Mouse (Mus musculus) kidney, adult 18-20 months (tissue): ENCODE results near the gene Kncn.
A peak's percentile ranks its signal among the peaks of the same experiment; 100 is the strongest.

Source experiments
- DNase-seq: peaks from one replicate; pipeline ENCODE4 v3.0.0; 2021

Kncn gene

DNA sequence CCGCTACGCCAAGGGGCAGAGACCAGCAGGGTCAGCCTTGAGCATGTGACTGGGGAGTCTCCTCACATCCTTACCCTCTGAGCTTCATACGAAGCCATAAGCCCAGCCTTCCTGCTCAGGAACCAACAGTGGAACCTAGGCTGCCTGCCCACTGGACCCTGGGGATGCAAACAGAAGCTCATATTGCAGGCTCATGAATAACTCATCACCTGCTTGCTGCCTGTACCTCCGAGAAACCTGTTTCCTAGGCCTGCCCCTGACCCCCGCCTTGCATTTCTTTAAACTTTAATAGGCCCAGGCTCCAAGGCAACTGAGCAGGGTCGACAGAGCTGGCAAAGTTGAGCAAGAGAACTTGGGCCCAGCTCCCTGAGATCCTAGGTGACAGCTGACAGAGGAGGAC, at the start of gene Kncn:
Kncn (plus strand) TSS at position 379 of the 400 bp plus-strand sequence.
- peak; percentile 25 for DNase-seq

DNA sequence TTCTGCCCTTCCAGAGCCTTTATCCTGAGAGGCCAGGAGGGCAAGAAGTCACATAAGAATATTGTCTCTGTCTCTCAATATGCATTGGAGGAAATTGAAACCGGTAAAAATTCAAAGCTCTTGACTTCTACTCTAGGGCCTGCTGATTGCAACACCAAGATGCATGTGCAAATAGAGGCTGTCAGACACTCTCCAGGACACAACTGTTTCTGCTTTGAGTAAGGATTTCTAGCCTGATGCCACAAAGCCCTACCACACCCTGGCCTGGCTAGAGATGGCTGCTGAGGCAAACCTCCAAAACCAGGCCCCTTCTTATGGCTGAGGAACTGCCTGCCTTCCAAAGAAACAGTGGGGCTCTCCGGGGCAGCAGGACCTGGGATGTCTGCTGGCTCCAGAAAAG, 48.6 kb upstream of the Kncn start:
- DNase-seq = no peak

GRCm38 (mm10) chr4:115838196-115838595, 46.0 kb upstream of the Kncn start:
- no peak for DNase-seq

DNA sequence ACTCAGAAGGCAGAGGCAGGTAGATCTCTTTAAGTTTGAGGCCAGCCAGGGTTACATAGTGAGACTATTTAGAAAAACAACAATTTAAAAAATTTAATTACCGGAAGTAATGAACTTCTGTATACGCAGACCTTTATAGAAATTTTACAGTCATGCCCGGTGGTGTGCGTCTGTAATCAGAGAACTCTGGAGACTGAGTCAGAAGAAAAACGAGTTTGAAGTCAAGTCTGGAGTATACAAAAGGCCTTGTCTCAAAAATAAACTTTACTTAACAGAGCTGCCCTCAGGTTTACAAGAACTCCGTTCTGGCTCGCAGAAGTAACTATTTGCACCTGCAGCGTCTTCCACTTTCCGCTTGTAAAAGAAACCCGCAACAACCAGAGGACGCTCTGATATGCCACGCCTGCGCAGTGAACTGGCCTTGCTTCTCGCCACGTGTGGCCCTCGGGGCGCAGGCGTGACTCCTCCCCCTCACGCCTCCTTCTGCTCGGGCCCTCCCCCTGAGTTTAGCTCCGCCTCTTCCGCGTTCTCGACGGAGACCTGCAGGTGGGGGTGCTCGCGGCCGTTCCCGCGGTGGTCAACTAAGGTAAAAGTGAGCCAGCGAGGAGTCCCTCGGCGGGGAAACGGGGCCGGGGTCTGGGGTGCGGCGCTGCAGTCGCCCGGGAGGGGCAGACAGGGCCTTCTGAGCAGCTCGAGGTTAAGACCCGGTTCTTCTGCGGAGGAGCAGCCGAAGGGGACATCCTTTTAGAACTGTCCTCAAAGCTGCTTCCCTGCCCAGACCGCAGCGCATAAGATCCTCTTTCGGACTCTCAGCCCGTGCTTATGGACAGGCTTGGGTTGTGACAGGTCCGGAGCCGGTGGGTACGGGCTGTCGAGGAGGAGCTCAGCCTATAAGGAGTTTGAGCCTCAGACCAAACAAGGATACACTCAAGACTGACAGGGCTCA, 45.2 kb upstream of the Kncn start, which contains the start of gene Mknk1:
Mknk1 (plus strand) TSS at position 503 of the 946 bp plus-strand sequence.
- DNase-seq = peak; percentile 93

- peak; percentile 15 for DNase-seq
These were observed 44.2 kb upstream of the Kncn start for GRCm38 (mm10) chr4:115839956-115840355.

DNA sequence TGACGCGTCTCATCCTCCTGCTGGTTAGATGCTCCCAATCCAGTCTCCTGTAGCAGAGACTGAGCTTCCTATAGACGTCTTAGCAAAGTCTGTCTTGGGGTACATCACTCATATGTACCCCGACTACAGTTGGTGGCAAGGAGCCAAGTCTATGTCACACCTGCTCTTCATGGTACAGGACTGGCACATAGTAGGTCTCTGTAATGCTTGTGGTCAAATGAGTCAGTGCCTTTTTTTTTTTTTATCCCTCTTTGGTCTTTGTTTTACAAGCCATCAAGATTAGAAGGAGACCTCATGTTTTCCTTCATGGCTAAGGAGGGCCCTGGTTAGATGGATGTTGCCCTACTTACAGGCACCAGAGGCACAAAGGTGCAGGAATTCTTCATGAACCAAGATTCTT, 43.4 kb upstream of the Kncn start:
- DNase-seq = no peak

DNA sequence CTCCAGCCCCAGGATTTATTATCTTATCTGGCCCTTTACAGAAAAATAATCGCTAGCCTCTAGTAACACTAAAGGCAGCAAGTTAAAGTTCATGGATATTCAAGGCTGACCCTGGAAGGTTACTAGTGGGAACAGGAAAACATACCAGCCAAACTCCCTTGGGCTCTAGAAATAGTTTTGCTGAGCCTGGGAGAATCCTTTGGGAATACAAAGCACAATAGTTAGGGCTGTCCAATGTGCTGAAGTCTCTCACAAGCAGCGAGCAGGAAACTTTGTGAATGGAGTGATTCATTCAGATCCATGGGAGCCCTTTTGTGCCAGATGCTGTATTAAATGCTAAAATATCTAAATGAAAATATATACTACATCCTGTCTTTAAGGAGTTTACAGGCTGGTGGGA, 37.5 kb upstream of the Kncn start:
- no peak for DNase-seq

DNA sequence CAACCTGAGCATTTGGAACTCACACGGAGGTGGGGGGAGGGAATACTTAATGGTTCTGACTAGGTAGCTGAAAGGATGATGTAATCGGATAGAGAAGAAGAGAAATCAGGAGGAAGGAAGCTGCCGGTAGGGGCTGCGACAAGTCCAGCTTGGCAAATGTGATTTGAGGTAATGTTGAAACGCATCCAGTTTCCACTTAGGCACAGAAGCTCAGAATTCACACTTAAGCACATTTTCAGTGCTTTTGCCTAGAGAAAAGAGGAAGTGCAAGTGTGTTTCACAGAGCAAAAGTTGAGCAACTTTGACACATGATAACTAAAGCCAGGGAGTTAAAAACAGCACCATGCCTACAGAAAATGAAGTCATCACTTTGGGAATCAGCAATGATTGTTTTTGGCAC, 36.8 kb upstream of the Kncn start:
- DNase-seq = no peak

- DNase-seq = no peak
These were observed 36.1 kb upstream of the Kncn start for GRCm38 (mm10) chr4:115848083-115848482.

- no peak for DNase-seq
These were observed 35.1 kb upstream of the Kncn start for GRCm38 (mm10) chr4:115848990-115849677.

DNA sequence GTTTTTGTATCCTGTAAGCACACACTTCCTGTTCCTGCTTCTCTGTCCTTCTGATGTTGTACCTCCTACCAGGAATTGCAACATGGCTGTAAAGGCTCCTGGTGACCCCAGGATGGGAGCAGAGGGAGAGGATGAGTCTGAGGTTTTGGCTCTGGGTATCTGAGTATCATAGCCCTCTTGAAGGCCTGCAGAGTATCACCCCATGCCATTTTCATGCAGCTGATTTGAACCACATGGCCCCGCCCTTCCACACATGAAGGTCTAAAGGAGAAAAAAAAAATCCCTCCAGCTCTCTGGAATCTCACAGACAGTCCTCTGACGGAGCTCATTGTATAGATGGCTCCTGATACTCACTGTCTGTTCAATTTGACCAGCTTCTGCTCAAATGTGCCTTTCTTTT, 34.1 kb upstream of the Kncn start:
- no peak for DNase-seq

DNA sequence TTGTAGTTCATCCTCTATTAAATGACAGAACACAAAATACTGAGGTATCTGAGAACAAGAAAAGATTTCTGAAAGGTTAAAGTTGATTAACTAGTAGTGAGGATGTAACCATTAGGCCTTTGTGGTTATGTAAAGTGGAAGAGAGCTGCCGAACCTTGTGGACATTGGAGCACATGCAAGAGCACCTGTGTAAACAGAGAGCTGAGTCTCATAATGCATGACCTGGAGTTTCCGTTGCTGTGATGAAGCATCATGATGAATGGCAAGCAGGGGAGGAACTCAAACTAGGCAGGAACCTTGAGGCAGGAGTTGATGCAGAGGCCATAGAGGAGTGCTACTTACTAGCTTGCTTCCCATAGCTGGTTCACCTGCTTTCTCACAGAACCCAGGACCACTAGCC, 33.6 kb upstream of the Kncn start:
- DNase-seq = no peak

- DNase-seq = no peak
These were observed 32.6 kb upstream of the Kncn start for GRCm38 (mm10) chr4:115851569-115851968.

DNA sequence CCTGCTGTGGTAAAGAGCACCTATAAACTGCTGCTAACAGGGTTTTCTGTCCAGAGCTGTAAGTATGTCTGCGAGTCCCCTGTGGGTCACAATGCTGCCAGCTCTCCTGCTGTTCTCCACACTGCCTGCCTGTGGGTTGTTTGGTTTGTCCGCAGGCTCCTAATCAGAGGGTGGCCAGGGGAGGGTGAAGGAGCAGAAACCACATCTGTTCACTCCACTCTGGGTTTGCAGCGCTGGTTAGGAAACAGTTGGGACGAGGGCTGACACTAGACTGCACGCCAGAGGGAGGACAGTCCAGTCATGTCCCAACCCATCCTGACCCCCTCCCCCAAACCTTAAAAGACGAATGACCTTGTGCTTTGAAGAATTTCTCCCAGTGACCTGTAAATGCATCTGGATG, 29.1 kb upstream of the Kncn start:
- no peak for DNase-seq

- DNase-seq = no peak
These were observed 28.6 kb upstream of the Kncn start for GRCm38 (mm10) chr4:115855609-115856008.

GRCm38 (mm10) chr4:115856282-115856681, 27.9 kb upstream of the Kncn start:
- no peak for DNase-seq

- DNase-seq = no peak
These were observed 26.8 kb upstream of the Kncn start for GRCm38 (mm10) chr4:115857293-115857883.

DNA sequence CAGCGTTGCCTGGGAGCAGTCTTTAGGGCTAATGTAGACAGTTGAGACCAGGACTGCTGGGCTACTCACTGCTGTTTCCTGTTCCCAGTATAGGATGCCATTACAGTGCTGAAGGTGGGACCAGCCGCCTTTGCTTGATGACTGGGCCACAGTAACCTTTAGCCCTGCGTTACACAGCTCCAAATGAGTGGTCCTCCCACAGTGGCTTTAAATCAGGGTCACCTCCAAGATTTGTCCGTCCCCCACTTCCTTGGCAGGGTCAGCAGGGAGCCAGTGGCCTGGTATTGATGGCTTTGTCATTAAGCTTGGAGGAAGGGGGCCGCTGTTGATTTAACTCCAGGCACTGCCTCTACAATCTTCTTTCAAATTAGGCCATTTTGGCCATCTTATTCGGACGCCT, 20.8 kb upstream of the Kncn start:
- DNase-seq = no peak

GRCm38 (mm10) chr4:115863880-115864279, 20.3 kb upstream of the Kncn start:
- no peak for DNase-seq

- DNase-seq = no peak
These were observed 14.5 kb upstream of the Kncn start for GRCm38 (mm10) chr4:115869512-115870210.

DNA sequence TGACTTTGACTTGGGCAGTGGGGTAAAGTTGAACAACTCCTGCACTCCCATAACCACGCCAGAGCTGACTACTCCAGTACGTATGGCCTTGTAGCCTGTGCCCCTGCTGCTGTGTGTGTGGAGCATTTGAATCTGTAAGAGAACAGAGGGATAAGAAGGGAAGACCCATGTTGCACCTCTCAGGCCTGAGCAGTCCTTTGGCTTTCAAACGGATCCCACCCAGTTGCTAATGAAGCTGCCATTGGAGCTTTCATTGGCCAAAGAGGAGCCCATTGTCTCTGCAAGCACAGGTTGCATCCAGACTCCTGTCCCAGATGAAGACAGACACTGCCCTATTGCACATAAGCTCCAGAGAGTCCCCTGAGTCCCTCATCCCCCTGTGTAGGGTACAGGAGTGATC, 11.0 kb upstream of the Kncn start:
- no peak for DNase-seq

DNA sequence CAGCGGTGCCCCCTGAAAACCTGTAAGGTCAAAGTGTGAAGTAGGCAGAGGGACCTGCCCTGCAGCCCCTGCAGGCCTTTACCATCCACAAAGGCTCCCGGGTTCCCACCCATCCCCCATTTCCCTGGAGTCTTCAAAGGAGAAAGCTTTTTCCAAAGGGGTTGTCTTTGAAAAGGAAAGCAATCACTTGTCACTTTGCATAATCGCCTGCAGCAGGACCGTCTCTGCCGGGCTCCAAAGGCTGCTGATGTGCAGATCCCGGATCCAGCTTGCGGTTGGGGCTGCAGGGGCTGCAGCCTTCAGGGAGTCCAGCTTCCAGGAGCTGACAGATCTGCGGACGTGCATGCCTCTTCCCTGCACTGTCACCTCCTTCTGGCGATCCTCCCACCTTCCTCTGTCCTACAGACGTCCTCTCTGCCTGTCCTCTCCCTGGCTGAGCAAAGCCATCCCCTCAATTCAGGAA, 6.0 kb upstream of the Kncn start:
- no peak for DNase-seq

GRCm38 (mm10) chr4:115878828-115879227, 5.4 kb upstream of the Kncn start:
- DNase-seq = no peak
